Mouse (Mus musculus) ES-Bruce4 (cell line): ENCODE data around the gene Fubp3. TPM values are rescaled to one million over a fixed set of nuclear protein-coding genes. Genes with fewer than 3 reads are reported as not detected.
A peak's percentile ranks its signal among the peaks of the same experiment; 100 is the strongest.

ENCODE experiments used
- H3K27ac ChIP-seq: 2 replicates; pipeline ENCODE4 v1.5.1; 2012; ENCODE audit warnings: low read length, inconsistent platforms; ENCODE audit not compliant: insufficient read depth
- H3K27me3 ChIP-seq: 2 replicates; pipeline ENCODE4 v1.6.1; 2012; ENCODE audit warnings: mild to moderate bottlenecking, low read length, inconsistent platforms; ENCODE audit not compliant: control insufficient read depth, poor library complexity, insufficient read depth, severe bottlenecking
- H3K36me3 ChIP-seq: 2 replicates; pipeline ENCODE4 v1.6.1; 2012; ENCODE audit warnings: inconsistent platforms, mild to moderate bottlenecking, low read length, moderate library complexity; ENCODE audit not compliant: control insufficient read depth, poor library complexity, insufficient read depth, severe bottlenecking
- H3K4me1 ChIP-seq: one replicate; pipeline ENCODE4 v1.8.1; 2011; ENCODE audit warnings: low read length; ENCODE audit not compliant: control insufficient read depth, insufficient read depth
- H3K4me3 ChIP-seq: 2 replicates; pipeline ENCODE4 v1.5.1; 2011; ENCODE audit warnings: low read depth, mild to moderate bottlenecking, low read length
- H3K9ac ChIP-seq: 2 replicates; pipeline ENCODE4 v1.6.1; 2012; ENCODE audit warnings: low read depth, mild to moderate bottlenecking, inconsistent platforms; ENCODE audit not compliant: poor library complexity, severe bottlenecking
- H3K9me3 ChIP-seq: replicated peaks from 2 replicates; pipeline ENCODE4 v1.6.1; 2012; ENCODE audit warnings: mild to moderate bottlenecking, low read length, inconsistent platforms; ENCODE audit not compliant: control insufficient read depth, poor library complexity, insufficient read depth, severe bottlenecking
- CTCF ChIP-seq: IDR thresholded peaks from one replicate; pipeline ENCODE4 v1.8.1; 2011; ENCODE audit warnings: low read depth, low read length
- EP300 ChIP-seq: IDR thresholded peaks from 2 replicates; pipeline ENCODE4 v1.6.1; 2011; ENCODE audit warnings: low read depth, low read length; ENCODE audit not compliant: insufficient read depth
- POLR2A ChIP-seq: IDR thresholded peaks from one replicate; pipeline ENCODE4 v1.8.1; 2011; ENCODE audit warnings: low read length; ENCODE audit not compliant: insufficient read depth
- polyA plus RNA-seq: library from polyadenylated mRNA; stranded (reverse); fragments of >200 nt; gene quantifications from 2 replicates; pipeline ENCODE4 v1.2.4, GENCODE M21; 2011; ENCODE audit warnings: low read depth; ENCODE audit not compliant: missing spikeins, insufficient read depth, insufficient read length

Fubp3 gene
- polyA plus RNA-seq: 83.7 and 87.6 TPM in 2 replicates

- TF ChIP-seq POLR2A (peak; percentile 69), CTCF (no peak), EP300 (peak; percentile 63)
Observed at GRCm38 (mm10) chr2:31572051-31572914, at the start of gene Fubp3. Fubp3 (plus strand) TSS chr2:31572651.

GRCm38 (mm10) chr2:31524641-31525040 is 47.8 kb upstream of the Fubp3 start:
- Histone ChIP-seq H3K9me3 (no peaks in the 10 kb centered on the region), H3K36me3 (peaks cover 8% of the 10 kb centered on the region), H3K9ac (no peak overlapping the region), H3K27me3 (no peaks in the 10 kb centered on the region), H3K4me1 (no peaks in the 10 kb centered on the region), H3K4me3 (no peak overlapping the region), H3K27ac (no peak overlapping the region)
- TF ChIP-seq CTCF (no peak), POLR2A (no peak), EP300 (no peak)

More at GRCm38 (mm10) chr2:31572051-31572914, at the start of gene Fubp3:
- H3K4me1 ChIP-seq: peaks cover 1% of the 10 kb centered on the region
- peak within 1 kb of the TSS; percentile 89 for H3K4me3 ChIP-seq
- H3K9ac ChIP-seq: peak within 1 kb of the TSS; percentile 94
- peak within 1 kb of the TSS; percentile 95 for H3K27ac ChIP-seq
- no peaks in the 10 kb centered on the region for H3K27me3 ChIP-seq
- peaks cover 12% of the 10 kb centered on the region for H3K36me3 ChIP-seq
- peaks cover 4% of the 10 kb centered on the region; the same call in 1 of the 2 replicates for H3K9me3 ChIP-seq

DNA sequence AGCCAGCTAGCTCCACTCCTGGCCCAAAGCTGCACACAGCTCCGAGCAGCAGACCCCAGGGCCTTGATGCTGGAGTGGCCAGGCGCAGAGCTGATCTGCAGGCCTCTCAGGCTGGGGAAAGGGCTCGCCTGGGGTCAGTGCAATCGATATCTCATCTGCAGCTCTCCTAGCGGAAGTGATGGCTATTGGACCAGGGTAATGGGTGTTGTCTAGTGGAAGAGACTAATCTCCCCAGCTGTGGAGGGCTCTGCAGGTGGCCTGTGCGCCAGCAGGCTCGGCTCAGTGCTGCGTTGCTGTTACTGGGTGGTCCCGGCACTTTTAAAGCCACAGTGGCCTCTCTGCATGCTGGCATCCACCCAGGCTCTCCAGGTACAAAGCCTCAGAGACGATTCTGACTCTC is 46.7 kb upstream of the Fubp3 start:
- Histone ChIP-seq H3K36me3 (peaks cover 4% of the 10 kb centered on the region; the same call in 1 of the 2 replicates), H3K27me3 (no peaks in the 10 kb centered on the region), H3K4me1 (no peaks in the 10 kb centered on the region), H3K27ac (no peak overlapping the region), H3K9me3 (no peaks in the 10 kb centered on the region), H3K4me3 (no peak overlapping the region), H3K9ac (no peak overlapping the region)
- TF ChIP-seq CTCF: no peak

DNA sequence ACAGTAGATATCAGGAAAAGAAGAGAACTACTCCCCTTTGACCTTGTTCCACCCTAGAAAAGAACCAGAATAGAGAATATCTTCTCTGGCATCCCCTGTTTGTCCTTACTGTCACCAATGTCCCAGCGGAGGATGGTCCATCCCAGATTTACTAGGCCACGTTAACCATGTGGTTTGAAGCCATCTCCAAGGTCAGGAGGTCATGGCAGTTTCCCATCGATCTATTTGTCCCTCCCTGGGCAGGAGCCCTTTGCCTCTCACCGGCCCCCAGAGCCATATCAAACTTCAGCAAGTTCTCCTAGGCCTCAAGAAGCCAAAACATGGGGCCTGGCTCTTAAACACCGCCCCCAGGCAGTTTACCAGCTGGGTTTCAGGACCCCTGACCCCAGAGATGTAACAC is 42.2 kb upstream of the Fubp3 start:
- H3K27ac ChIP-seq: no peak overlapping the region
- TF ChIP-seq EP300 (no peak), CTCF (no peak), POLR2A (no peak)
- H3K9me3 ChIP-seq: no peaks in the 10 kb centered on the region
- H3K4me1 ChIP-seq: no peaks in the 10 kb centered on the region
- no peak overlapping the region for H3K9ac ChIP-seq
- no peak overlapping the region for H3K4me3 ChIP-seq
- no peaks in the 10 kb centered on the region for H3K36me3 ChIP-seq
- H3K27me3 ChIP-seq: no peaks in the 10 kb centered on the region

GRCm38 (mm10) chr2:31537054-31537453 is 35.4 kb upstream of the Fubp3 start:
- H3K9ac ChIP-seq: no peak overlapping the region
- no peak overlapping the region for H3K27ac ChIP-seq
- no peak overlapping the region for H3K4me3 ChIP-seq
- TF ChIP-seq CTCF (no peak), POLR2A (no peak), EP300 (no peak)
- H3K36me3 ChIP-seq: no peaks in the 10 kb centered on the region
- H3K4me1 ChIP-seq: no peaks in the 10 kb centered on the region
- no peaks in the 10 kb centered on the region for H3K27me3 ChIP-seq
- H3K9me3 ChIP-seq: no peaks in the 10 kb centered on the region

- no peak overlapping the region for H3K4me3 ChIP-seq
- no peak overlapping the region for H3K27ac ChIP-seq
- TF ChIP-seq POLR2A (no peak), EP300 (no peak), CTCF (no peak)
- no peaks in the 10 kb centered on the region for H3K4me1 ChIP-seq
- no peaks in the 10 kb centered on the region for H3K27me3 ChIP-seq
- H3K36me3 ChIP-seq: no peaks in the 10 kb centered on the region
- no peaks in the 10 kb centered on the region for H3K9me3 ChIP-seq
- no peak overlapping the region for H3K9ac ChIP-seq
Observed at GRCm38 (mm10) chr2:31538745-31539144, 33.7 kb upstream of the Fubp3 start.
